Mouse (Mus musculus) cerebellum, postnatal 4 days (tissue): ENCODE results near the gene Jarid2.

Experiments used
- DNase-seq, 2 experiments: peaks; one replicate each; pipeline ENCODE4 v3.0.0; 2022; ENCODE audit warnings: low spot score in 2 of 2, mixed read lengths in 1 of 2

Gene Jarid2

DNA sequence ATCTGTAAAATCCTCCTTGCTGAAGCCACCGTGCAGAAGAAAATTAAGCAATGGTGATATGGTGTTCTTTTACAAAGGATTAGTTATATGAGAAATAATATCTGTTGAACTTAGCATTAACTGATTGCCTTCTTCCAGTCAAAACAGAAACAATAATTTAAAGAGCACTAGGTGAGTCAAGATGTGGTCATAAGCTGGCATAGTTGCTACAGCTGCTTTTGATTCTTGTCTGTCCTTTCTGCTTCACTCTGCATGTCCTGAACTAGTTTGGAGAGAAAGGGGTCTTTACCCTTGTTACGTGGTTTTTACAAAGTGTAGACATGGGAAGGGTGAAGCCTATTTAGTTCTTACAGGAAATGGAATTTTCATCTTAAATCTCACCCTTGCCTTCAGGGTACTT, 51.9 kb downstream of the Jarid2 start:
- DNase-seq = no peak

DNA sequence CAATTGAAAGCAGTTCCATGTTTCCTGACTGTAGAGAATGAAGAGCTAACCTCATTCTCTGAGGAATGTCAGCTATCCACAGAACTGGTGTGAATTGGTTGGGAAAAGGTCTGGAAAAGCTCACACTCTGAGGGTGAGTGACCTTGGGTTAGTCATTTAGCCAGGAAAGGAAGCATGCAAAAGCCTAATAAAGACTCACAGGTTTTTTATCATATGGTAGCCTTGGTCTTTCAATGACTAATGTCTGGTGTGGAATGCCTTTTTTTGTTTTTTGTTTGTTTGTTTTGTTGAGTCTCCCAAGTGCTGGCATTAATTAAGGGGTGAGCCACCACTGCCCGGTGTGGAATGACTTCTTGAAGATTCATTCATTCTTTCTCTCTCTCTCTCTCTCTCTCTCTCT, 55.3 kb downstream of the Jarid2 start:
- DNase-seq = no peak

DNA sequence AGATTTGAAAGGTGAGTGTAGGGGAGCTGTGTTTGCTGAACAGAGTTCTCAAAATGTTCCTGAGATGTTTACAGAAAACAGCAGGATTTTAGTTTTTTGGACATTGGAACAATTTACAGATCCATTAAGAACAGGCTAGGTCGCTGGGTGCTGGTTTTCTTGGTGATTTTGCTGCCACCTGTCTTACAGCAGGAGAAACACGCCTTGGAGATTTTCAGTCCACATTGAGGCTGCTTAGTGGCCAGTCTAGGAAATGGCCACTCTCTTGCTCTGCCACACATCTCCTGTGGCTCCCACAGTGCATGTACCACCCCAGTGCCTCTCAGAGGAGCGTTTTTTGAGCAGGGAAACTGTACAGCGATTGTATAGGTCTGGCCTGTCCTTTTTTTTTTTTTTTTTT, 57.0 kb downstream of the Jarid2 start:
- peak in 1 of 2 experiments; percentile 27 for DNase-seq

DNA sequence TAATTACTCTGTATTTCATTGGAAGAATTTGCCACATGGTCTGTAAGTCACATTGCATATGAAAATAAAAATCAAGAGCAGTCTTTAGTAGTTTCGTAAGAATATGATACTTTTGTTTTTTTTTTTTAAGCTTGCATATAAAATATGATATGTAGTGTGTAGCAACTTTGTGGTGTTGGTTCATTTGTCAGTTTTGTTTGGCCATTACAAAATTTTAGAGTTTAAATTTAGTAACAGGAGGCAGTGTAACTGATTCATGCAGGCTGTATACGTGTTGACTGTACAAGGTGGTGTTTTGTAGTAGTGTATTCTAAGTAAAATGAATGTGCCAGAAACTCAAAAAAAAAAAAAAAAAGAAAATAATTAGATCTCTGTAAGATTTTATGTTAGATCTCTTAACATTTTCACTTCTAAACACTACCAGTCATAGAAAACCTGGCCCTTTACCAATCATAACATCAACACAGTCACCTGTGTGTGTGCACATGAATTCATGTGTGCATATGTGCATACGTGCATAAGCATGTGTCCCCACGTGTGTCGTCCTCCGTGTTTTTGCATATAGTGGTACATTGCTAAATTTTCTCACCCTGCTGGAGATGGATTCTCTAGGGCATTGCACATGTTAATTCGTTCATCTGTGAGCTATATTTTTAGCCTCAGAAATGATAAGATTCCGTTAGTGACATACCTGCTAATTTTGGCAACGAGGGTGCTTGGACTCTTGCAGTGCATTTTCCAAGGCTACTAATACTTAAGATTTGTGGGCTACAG, 59.3 kb downstream of the Jarid2 start:
- no peak for DNase-seq

DNA sequence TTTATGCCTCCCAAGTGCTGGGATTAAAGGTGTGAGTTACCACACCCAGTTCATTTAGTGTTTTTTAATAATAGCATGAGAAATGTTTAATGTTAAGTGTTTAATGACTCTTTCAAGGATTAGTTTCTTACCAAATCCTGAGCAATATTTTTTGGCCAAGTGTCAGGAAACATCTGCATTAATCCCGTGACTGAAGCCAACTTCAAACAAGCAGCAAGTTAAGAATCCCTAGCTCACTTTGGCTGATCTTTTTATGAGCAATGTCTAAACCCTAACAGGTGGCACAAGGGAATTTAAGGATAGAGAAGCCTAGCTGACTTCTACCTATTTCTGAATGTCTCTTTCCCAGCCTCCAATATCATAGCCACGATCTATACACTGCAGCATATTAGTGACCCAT, 60.7 kb downstream of the Jarid2 start:
- no peak for DNase-seq

DNA sequence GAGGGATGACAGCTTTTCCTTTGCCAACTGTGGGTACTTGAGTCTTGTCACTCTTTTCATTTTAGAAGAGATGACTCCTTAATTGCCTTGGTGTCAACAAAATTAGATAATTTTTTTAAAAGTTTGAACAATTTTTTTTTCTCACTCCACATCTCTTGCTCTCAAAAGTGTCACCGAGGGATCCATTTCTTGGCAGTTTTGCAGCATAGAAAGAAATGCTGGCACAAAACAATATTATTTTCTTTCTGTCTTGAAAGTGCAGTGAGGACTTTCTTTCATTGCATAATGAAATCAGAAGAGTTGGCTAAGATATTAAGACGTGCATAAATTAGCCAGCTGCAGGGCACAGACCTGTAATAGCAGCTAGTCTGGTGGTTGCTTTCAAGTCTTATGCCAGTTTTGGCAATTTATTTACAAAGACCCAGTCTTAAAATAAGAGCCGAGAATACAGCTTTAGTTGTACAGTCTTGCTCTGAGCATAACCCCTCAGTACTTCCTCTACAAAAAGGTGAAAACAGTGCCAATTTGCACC, 63.2 kb downstream of the Jarid2 start:
- DNase-seq = no peak

DNA sequence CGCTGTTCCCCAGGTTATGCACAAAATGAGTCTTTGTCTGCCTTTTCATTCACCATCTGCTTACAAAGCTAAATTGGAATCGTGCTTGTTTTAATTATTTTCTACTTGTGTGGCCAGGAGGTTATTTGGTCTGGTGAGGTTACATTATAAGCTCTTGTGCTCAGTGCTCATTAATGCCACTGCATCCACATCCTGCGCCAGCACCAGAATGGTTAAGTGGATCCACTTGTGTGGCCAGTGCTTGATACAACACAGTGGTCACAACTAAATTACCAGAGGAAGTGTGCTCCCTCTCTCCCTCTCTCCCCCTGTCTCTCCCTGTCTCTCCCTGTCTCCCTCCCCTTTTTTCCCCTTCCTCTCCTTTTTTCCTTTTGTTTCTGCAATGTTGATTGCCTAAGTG, 66.6 kb downstream of the Jarid2 start:
- no peak for DNase-seq

DNA sequence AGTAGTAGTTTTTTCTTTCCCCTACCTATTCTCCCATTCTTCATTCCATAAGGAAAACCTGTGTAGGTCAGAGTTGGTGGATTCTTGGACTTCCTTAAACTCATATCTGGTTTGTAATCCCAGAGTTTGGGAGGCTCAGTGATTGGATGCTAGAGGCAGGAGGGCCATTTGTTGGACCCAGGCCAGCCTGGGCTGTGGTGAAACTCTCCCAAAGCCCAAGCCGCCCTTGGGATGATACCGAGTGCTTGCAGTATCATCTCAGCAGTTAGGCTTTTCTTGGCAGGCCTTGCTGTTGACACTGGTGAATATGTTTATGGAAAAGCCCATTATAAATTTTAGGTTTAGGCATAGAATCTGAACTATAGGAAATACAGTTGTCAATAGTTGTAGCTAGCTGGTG, 67.5 kb downstream of the Jarid2 start:
- DNase-seq = peak in 1 of 2 experiments; percentile 33

DNA sequence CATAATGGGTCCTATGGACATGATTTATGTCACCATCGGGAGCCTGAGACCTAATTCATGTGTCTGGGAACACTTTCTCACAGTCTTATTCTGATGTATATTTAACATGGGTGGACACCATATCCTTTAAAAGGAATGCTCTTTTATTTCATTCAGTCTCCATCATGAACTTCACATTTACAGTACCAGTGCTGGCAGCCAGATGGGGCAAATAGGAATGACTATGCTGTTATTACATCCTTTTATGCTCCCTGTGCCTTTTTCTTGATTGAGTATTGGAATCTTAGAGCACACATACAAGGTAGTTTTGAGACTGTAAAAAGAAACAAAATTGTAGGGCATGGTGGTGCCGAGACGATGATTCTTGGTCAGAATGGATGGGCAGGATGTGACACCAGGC, 69.0 kb downstream of the Jarid2 start:
- DNase-seq = no peak

DNA sequence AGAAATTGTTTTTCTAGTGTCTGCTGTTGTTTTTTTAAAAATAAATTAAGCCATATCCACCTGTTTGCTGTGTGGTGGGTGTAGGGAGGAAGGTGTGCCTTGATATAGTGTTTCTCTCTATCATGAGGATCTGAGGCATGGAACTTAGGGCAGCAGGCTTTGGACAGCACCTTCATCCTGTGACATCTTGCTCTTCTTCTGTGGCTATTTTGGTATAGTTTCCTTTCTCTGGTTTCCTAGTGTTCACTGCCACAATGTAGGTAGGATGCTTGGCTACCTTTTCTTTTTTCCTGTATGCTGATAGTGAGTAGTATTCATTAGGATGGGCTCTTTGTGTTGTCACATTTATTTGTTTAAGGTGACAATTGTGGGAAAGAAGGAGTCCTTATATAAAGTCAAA, 69.9 kb downstream of the Jarid2 start:
- no peak for DNase-seq

DNA sequence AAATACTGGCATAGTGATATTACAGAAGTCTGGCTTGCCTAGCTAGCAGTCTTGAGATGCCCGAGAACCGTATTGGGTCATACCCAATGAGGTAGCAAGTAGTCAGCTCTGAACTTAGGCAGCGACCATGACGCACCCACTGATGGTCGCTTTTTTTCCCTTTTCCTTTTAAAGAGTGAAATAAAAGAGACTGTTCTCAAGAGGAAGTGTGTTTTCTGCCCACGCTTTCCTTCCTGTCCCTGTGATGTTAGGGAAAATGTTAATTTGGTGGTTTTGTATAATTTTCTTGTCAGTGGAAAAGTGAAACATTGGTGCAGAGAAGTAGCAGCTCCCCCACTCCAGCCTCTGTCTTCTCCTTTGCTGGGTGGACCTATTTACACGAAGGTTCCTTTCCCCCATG, 70.8 kb downstream of the Jarid2 start:
- DNase-seq = no peak

DNA sequence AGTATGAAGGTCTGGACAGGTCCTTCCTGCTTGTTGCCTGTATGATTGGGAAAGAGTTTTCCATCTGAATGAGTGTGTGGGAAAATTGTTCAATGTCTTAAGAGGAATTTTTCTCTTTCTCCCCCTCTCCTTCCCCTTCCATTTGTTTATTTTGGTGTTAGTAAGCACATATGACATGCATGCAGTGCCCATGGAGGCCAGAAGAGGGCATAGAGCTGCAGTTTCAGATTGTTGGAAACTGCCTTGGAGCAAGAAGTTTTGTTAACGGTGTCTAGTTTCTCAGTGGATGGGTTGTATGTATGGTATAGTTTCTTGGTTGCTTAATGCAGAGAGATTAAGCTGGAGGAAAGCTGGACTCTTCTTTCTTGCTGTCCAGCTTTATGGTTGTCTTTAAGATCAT, 75.6 kb downstream of the Jarid2 start:
- DNase-seq = peak; percentile 45 to 50

DNA sequence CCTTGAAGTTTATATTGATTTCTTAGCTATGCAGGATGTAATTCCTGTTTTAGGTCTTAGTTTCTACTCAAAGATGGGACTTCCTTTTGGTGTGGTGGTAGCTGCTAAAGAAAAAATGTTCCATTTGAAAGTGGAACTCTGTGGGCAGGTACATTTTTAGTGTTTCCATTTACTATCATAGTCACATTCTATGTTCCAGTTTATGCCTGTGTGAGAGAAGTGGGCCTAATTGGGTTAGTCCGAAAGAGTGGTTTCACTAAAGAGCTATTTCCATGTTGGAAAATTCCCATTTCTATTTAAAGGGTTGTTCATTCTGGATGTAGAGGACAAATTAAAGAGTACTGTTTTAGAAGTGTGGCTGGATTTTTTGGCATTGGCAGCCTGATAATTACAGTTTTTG, 79.0 kb downstream of the Jarid2 start:
- no peak for DNase-seq

DNA sequence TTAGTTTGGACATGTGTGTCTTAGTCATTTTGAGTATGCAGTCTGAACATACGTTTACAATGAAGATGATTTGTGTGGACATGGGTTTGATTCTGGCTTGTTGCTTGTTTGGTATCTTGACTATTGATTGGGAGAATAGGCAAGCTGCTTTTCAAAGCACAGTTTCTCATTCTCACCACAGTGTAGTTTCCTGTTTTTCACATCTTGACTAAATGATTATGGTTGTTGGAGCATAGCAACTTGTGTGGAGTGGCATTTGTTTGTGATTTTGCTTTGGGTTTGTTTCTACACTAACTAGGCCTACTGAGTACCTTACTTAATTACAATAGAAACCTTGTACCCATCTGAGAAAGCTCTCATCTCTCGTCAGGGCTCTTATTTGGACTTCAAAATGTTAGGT, 81.7 kb downstream of the Jarid2 start:
- DNase-seq = no peak

DNA sequence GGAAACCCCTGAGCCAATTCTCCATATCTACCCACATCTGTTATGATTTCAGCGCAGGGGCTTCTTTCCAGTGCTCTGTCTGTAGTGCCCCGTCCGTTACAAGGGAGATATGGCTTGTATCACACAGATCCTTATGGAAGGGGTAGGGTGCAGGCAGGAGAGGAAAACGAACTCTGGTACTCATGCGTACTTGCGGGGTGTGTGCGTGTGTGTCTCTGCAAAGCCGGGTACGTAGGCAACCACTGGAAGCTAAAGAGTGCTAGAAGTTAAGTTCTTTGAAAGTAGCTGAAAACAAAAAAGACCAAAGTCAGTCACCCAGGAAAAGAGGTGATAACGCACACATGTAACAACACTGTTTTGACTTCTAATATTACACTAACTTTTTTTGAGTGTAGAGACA, 82.3 kb downstream of the Jarid2 start:
- DNase-seq = no peak

DNA sequence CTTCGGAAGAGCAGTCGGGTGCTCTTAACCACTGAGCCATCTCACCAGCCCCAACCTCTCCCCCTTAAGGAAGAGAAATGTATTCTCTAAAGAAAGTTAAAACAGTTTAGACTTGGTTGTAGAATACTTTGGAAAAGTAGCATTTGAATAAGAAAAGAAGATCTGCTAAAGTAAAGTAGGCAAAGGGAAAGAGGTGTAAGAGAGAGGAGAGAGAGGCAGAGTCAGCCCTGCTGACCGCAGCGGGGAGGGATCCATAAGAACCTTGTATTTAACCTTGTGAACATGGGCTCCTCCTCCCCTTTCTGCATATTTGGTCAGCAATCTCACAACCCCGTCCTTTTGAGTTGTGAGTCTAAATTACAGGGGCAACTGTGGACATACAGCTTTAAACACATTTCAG, 83.1 kb downstream of the Jarid2 start:
- no peak for DNase-seq

DNA sequence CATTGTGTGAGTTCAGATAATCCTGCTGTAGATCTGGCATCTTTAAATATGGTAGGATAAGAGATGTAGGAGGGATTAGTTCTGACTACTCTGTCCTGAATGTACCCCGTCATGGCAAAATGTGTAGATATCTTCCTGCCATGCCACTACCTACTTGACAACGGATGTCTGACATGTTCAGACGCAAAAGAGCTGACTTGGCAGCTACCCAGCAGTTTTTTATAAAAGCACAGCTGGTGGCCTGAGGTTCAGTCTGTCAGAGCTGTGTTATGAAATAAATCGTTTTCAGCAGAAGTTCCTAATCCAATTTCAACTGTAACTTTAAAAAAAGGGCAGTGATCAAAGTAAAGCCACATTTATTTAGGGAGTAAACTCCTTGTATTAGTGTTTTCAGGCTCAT, 90.1 kb downstream of the Jarid2 start:
- peak in 1 of 2 experiments; percentile 41 for DNase-seq

DNA sequence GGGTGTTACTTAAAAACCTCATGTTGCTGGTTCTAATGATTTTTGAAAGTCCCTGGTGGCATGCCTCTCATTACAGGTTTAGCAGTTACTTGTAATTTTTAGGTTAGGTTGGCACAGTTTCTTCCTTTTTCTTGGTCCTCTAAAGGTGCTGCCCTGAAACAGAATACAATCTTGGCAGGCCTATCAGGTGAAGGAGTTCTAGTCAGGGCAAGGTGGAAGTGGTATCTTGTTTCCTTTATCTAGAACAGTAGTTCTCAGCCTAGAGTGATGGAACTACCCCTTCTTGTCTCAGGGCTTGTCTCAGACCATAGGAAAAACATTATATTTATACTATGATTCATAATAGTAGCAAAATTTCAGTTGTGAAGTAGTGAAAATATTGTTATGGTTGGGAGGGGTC, 93.3 kb downstream of the Jarid2 start:
- DNase-seq = no peak

DNA sequence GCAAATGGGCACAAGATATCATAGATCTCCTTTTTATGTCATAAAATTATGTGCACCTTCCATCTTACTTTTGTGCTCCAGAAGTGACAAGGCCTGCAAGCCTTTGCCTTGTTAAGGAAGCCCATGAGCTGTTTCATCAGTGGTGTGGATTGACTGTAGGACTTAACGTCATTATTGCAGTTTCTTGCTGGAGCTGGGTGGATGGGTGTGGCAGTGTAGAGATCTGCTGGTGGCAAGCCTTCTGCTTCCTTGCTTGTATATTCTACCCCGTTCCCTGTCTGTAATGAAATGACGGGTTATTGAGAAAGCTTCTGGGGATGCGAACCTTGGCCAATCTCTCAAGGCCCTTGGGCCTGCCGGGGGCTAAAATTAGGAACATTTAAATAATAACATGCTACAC, 99.6 kb downstream of the Jarid2 start:
- DNase-seq = no peak

DNA sequence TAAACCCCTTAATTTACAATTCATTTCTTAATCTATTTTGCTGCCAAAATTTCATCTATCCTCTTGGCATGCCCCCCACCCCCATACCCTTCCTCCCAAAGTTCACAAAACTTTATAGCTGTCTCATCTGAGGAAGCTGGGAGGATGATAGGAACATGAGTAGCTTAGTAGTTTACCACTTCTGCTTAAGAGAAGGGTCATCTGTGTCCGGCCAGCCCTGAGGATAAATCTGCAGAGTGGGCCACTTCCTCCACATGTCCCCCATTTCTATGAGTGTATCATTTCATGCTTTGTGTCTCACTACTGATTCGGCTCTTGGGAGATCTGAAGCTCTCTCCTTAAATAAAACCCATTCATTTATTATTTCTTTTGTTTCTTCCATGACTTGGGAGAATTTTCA, 102.8 kb downstream of the Jarid2 start:
- no peak for DNase-seq

DNA sequence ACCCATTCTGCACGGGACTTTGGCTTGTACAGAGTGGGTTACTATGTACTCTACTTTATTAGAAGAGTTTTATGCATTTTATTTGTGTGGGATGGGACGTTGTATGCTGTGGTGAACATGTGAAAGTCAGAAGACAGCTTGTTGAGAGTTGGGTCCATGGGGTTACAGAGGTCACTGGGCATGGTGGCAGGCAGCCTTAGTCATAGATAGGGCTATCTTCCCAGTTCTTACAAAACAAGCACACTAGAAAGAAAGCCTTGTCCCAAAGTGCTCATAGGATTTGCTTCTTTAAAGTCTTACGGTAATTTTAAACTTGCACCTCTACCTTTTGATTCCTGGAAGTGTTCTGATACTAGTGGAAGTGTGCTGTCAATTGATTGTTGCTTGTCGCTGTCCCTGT, 103.6 kb downstream of the Jarid2 start:
- no peak for DNase-seq

DNA sequence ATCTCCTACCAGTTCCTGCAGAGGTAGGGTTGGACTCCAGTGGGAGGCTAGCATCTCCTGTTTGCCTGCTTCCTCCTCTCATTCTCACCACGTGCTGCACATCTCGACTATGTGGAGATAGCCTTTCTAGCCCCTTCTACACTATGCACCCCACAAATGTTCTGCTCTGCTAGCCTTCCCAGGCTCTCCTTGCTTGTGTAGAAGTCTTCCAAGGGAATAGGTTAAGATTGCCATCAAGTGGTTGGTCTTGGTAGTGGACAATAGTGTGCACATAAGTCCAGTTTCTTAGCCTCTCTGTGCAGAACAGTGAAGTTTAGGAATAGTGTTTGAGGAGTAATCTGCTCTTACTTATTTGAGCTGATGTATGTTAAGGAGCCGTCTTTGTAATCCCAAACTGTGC, 104.1 kb downstream of the Jarid2 start:
- DNase-seq = peak in 1 of 2 experiments; percentile 33

DNA sequence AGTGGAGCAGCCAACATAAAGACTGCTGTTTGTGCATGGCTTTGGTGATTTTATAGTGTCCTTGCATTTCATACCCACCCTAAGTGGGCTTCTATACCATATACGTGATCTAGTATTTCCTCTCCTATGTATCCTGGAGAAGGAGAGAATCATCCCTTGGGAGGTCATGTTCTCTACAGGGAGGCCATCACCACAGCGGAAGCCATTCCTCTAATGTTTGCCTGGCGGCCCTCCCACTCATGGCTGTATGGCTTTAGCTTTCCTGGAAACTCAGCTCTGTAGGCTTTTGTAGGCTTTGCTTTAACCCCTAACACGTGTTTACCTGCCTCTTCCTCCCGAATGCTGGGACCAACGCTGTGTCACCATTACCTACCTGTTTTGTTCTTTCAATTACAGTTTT, 108.2 kb downstream of the Jarid2 start:
- no peak for DNase-seq
